Mouse (Mus musculus) liver, adult (tissue): ENCODE measurements around the gene Dcp1b.

Experiments used
- GATA4 ChIP-seq: IDR thresholded peaks from 2 replicates; pipeline ENCODE4 v1.6.1; 2014; ENCODE audit warnings: mild to moderate bottlenecking, low read length; ENCODE audit not compliant: insufficient replicate concordance

Dcp1b gene

DNA sequence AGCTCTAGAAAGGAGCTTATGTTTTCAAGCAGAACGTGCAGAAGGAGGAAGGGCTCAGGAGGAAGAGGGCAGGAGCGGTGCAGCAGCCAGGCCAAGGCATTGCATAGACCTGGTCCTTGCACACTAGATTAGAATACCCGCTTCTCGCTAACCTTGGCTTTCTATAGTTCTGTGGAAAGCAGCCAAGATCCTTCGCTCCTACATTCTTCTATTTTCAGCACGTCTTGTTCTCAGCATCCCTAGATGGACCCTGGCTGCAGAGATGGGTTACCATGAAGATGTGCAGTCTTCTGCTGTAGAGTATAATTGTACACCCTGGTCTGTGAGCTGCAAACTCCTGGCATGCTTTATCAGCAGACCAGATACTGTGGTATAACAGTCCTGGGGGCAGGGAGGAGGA is 39.1 kb downstream of the Dcp1b start:
- no peak for TF ChIP-seq GATA4

- TF ChIP-seq GATA4, result no peak
Observed at GRCm38 (mm10) chr6:119215040-119215613, 40.1 kb downstream of the Dcp1b start.

GRCm38 (mm10) chr6:119217661-119218060 is 42.6 kb downstream of the Dcp1b start:
- no peak for TF ChIP-seq GATA4

- no peak for TF ChIP-seq GATA4
Observed at GRCm38 (mm10) chr6:119218591-119218990, 43.5 kb downstream of the Dcp1b start.

DNA sequence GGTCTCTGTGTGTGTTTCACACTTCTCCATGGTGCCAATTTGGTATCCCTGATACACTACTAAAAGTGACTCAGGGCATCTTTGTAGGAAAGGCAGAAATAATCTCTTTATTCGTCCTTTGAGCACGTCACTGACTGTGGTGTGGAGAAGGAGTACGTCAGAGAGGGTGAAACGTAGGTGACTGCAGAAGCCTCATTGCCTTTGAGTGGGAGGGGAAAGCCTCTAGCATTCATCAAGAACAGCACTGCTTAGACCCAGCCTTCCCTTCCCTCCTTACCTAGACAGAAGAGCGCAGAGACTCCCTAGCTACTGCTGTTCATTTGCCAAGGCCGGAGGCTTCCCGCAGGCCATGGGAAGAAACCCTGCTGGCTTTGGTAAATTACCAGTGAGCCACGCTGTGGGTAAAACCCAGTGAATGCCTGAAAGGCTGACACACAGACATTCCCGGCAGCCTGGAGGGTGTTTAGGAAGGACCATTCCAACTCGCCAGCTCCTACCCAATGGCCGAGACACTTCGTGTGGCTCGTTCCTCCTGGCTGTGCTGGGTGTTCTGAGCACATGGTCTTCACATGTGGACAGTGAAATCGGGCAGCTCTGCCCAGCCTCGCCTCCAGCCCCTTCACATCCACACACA is 44.3 kb downstream of the Dcp1b start:
- no peak for TF ChIP-seq GATA4

DNA sequence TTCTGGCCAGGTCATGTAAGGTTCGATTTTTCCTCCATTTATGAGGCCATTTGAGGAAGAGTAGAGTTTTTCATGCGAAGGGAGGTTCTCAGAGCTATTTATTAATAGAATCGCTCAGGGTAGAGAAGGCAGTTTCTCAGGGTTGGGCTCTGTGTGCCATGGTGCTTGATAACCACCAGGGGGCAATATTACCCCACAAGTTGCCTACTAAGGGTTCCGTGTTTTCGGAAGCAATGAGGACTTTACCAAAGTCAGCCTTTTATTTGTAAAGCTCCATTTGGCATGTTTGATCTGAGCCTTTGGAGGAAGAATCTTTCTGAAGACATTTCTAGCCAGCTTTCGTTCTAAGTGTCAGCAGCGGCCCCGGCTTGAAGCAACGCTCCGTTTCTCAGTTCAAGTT is 45.2 kb downstream of the Dcp1b start:
- TF ChIP-seq GATA4, result no peak

DNA sequence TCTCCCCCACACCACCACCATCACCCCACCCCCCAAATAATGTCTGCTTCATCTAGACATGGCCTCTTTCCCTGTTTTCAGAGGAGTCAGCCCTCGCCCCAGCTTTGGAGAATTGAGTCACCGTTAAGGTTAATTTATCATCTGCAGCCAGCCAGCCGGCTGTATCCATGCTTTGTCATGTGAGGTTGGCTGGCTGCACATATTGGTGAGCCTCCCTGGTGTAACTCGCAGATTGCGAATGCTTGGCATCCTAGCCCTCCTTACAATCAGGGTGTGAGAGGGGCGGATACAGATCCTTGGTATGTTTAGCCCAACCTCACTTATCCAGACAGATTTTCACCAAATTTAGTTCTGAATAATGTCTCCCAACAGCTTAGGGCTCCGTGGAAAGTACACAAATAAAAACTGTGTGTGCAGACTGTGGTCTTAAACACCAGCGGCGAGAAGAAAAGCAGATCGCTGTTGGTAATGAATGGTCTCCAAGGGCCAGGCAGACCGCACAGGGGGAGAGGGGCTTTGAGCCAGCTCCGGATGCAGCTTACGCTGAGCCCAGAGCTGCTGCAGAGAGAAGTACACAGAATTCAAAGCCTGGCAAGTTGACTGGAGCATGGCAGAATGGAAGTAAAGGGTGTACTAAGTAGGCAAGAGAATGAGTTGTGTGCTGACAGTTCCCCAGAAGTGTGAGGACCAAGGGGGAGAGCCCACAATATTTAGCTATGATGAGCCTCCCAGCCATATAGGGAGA is 49.6 kb downstream of the Dcp1b start:
- TF ChIP-seq GATA4, result no peak

DNA sequence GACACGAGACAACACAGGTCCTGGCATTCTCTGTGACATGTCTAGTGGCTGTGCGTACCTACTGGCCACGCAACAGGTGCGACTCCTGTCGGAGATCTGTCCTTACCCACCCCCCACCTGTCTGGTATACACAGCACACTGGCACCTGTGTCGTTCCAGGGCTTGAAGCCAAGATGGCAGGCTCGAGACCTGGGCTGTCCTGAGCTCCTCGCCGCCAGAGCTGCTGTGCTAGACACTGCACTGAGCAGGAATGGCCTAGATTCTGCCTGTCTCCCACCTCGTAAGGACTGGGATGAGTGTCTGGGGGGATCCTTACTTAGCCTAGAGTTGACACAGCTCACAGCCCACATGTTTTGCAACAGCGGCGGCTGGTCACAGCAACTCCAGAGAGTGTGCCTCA is 50.2 kb downstream of the Dcp1b start:
- TF ChIP-seq GATA4, result no peak

GRCm38 (mm10) chr6:119225731-119226130 is 50.7 kb downstream of the Dcp1b start:
- no peak for TF ChIP-seq GATA4

- TF ChIP-seq GATA4, result no peak
Observed at GRCm38 (mm10) chr6:119227001-119227400, 51.9 kb downstream of the Dcp1b start.

DNA sequence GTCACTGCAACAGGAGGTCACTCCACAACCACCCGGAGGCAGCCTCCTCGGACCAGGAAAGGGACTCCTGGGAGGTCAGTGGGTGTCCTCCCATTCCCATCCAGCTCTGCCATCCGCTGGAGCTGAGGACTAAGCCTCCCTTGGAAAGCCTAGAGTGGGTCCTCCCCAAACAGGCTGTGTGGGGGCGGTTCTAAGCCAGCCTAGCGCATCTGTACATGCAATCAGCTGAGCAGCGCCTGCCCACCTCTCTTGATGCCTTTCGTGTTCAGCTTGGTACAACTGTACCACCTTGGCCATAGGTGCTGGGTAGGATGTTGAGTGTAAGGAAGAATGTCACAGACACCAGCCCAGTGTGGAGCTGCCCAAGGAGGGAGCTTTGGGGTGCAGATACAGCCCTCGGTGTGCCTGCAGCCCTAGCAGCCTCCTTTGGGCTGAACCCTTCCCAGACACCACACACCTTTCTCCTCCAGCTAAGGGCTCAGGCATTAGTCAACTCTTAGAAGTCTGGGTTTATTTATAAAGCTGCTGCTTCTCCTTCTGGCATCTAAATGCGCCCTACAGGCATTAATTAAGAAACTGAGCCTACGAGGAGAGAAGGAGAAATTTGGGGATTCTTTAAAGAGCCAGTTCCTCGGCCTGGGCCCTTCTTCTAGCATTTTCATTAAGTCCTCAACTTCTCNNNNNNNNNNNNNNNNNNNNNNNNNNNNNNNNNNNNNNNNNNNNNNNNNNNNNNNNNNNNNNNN is 54.0 kb downstream of the Dcp1b start:
- TF ChIP-seq GATA4, result no peak

DNA sequence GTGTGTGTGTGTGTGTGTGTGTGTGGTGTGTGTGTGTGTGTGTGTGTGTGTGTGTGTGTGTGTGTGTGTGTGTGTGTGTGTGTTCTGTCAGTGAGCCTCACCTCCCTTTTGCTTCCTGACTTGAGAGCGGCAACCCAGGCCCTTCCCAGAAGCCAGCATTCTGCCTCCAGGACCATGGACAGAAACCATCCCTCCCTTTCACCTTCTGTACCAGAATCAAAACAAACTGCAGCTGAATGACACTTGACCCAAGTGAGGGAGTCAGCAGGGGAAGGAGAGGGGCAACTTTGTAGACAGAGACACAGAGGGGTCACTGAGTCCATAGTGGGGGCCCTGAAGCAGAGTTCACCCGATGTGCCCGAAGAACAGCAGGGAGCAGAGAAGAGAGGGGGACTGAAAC is 58.0 kb downstream of the Dcp1b start:
- no peak for TF ChIP-seq GATA4

DNA sequence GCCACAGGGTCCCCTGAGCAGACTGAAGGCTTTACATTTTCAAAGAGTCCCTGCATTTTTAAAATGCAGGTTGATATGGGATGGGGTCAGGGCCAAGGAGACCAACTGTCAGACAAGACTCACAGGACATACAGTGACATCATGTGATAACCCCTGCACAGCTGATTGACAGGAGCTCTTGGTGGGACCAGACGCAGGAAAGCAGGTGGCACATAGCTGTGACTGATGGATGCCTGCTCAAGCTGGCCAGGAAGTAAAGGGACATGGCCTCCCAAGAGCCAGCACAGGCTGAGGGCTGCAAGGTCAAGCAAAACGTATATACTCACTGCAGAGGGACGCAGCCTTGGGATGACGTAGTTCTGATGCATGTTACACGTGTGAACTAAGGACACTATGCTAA is 60.4 kb downstream of the Dcp1b start:
- no peak for TF ChIP-seq GATA4

- TF ChIP-seq GATA4, result no peak
Observed at GRCm38 (mm10) chr6:119236241-119236640, 61.2 kb downstream of the Dcp1b start, which contains the start of gene Cacna2d4. Gene Cacna2d4, plus strand, starts transcription at chr6:119236526.

DNA sequence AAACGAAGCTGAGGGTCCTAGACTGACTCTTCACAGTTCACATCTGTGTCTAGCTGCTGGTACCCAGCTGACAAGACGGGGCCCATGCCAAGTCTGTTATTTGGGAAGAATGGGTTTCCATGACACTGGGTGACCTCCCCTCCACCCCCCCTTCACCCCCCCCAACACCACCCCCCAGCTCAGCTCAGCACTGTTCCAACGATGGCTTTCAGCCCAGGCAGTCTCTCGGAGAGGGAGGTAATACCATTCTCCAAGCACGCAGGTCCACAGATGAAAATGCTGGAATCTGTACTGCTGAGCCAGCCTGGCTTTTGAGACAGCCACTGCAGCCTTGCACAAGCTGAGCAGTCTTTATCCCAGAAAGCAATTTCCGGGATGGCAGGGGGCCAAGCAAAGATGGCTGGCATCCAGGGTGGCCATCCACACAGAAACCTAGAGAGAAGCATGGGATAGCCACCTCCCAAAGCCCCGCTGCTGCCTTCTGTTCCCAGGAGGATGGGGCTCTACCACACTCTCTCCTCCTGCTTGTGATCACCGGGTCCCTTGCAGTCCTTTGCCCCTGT is 62.5 kb downstream of the Dcp1b start:
- TF ChIP-seq GATA4, result no peak

DNA sequence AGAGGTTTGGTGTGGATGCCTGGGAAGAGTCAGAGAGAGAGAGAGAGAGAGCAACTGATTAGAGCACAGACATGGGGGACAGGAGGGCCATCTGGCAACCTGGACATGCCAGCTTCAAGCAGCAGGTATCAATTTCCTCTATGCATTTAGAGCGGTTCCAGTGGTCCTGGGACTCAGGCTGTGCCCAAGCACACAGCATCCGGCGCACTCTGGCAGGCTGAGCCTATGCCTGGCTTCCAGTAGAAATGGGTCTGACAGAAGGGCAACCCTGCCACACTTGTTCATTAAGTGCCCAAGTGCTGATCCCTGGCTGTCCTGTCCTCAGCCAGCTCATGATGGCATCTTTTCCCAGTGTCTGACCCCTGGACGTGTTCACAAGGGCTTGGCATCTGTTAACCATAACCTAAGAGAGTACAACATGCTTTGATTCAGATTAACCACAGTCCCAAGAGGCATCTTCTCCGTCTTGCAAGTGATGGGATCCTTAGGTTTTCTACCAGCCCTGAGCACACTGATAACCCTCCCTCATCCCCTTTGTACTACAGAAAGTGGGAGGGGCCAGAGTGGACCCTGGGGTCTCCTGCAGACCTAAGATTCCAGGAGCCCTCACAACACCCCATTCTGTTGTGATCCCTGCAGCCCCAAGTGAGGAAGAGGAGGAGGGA is 64.4 kb downstream of the Dcp1b start:
- TF ChIP-seq GATA4, result no peak

DNA sequence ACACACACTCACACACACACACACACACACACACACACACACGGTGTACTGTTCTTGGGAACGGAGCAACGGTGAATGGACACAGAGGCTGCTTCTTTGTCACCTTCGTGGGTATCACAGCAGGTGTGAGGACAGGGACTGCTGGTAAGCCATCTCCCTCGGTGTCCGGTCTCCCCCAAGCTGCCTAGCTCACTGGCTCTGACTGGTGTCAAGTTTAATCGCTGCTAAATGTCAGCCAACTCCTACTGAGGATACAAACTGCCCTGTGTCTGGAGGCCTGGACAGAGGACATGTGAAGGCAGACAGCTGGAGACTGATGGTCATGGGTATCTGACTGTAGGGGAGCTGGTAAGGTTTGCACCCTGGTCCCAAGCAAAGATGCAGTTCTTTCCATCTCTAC is 65.2 kb downstream of the Dcp1b start:
- no peak for TF ChIP-seq GATA4
